Mouse (Mus musculus): ENCODE results near the gene Plekhm3. TPM values are rescaled to one million over a fixed set of nuclear protein-coding genes. Genes with fewer than 3 reads are reported as not detected.
"Not testable (repeated sequence)": the region's sequence is repeated elsewhere in the genome, so short reads cannot be mapped to it uniquely, and the experiment has no call there.

The Plekhm3 gene
- total RNA-seq (2014; fragmentation: Nextera tagmentation) (4.3 and 8.1 TPM in 2 replicates), total RNA-seq (2017) (1.8 and 5.6 TPM in 2 replicates)

DNA sequence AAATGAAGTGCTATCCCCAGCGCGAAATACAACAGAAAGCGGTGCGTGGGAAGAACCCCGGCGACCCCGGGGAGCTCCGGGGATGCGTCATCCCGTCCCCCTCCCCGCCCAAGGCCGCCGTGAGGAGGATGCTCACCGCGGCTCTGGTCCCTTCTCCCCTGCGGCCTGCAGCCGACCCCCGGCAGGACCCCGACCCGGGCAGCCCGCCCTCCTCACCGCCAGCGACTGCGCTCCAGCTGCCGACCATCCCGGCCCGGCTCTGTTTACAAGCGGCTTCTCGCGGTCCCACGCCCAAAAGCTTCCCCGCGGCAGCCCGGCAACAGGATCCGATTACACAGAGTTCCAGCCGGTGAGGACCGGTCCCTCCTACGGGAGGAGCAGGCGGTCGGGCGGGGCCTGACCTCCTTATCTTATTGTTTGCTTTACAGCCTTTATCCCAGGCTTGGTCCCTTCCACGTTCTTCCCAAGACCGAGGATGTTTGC is at the start of gene Plekhm3:
TSS of gene Plekhm3 (minus strand) at position 346 of the 483 bp plus-strand sequence.
- peak; percentile 99 for ATAC-seq (replicated peaks; ENCODE audit: low FRiP score, low TSS enrichment, poor library complexity, severe bottlenecking)

GRCm38 (mm10) chr1:65005575-65005974 is 49.0 kb upstream of the Plekhm3 start:
- ATAC-seq (replicated peaks; ENCODE audit: low FRiP score, low TSS enrichment, poor library complexity, severe bottlenecking), result no peak

DNA sequence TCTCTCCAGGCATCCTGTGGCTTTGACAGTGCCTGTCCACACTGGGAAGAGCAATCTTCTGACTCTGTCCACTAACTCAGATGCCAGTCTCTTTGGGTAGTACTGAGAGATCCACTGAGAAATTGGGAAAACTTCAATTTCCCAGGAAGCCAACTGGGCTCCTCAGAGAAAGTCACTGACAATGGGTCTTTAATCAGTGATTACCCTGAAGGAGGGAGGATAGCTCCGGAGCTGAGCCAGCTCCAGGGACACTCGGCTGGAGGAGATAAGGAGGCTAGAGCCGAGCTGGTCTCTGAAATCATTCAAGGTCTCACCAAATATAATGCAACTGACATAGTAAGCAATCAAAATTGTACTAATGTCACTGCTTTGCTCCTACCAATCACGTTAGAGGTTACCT is 47.9 kb upstream of the Plekhm3 start:
- no peak for ATAC-seq (replicated peaks; ENCODE audit: low FRiP score, low TSS enrichment, poor library complexity, severe bottlenecking)

DNA sequence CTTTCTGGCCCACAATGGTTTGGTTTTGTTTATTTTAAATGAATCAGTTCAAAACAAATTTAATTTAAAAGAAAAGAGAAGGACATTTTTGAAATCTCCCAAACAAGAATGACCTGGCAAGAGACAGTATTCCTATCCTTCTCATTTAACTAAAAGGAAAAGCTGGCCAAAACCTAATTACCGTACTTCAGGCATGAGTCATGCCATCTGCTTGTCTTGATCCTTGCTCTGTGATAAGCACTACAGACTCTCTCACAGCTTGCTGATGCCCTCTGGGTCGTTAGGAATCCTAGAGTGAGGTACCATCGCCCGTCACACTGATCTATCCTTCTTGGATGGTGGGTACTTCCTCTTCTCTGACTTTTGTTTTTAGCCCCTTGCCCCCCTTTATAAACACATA is 36.6 kb upstream of the Plekhm3 start:
- ATAC-seq (replicated peaks; ENCODE audit: low FRiP score, low TSS enrichment, poor library complexity, severe bottlenecking), result no peak

GRCm38 (mm10) chr1:64988176-64988575 is 31.6 kb upstream of the Plekhm3 start:
- no peak for ATAC-seq (replicated peaks; ENCODE audit: low FRiP score, low TSS enrichment, poor library complexity, severe bottlenecking)

DNA sequence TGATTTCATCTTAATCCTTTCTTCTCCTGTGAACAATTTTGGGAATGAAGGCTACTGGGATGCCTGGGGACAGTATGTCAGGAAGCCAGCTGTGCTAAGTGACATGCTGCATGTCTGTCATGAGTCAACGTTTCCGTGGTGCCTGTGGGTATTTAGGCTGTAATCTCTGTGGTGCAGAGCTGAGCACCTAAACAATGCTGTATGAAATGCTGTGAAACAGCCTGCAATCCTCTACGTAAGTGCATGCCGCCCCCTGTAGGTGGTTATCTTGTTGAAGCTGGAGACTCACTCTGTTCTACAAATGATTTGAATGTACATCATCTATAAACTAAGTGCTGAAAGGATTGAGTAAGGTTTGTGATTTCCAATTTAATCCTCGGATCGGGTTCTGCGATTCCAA is 29.5 kb upstream of the Plekhm3 start:
- peak; percentile 84 for ATAC-seq (replicated peaks; ENCODE audit: low FRiP score, low TSS enrichment, poor library complexity, severe bottlenecking)

GRCm38 (mm10) chr1:64983247-64983646 is 26.6 kb upstream of the Plekhm3 start:
- peak; percentile 79 for ATAC-seq (replicated peaks; ENCODE audit: low FRiP score, low TSS enrichment, poor library complexity, severe bottlenecking)

DNA sequence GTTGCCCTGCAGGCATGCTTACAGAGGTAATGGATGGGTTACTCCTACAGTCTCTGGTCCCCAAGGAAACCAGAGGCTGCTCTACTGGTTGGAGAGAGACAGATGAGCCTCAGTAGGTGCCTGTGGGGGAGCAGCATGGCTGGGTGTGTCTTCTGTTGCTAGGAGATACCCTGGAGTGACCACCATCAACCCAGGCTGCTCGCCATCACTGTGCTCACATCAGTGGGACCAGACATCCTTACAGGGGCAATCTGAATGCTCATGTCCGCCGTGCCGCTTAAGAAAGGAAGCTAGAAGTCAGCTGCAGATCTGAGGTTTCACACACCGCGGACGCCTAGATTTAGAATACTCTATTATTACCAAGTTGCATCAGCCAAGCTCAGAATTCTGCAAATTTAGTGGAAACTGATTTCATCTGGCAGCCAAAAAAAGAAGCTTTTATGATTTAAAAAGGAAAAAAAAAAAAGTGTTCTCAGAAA is 21.7 kb upstream of the Plekhm3 start:
- no peak for ATAC-seq (replicated peaks; ENCODE audit: low FRiP score, low TSS enrichment, poor library complexity, severe bottlenecking)

DNA sequence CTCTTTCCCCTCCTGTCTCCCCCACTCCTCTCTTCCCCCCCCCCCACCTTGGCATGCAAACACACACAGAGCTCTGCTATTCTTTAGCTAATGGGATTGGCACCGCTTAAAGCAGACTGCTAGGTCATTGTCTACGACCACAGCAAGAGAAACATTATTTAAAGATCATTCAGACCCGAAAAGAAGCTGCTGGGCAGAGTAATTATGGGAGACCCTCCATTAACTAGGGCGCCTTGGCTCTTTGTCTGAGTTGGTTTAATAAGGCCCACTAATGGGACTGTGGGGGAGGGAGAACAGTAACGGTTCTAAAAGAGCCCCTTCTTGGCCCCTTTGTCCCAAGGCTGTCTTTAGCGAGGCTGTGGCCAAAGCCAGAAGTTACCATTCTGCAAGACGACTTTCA is 18.7 kb upstream of the Plekhm3 start:
- no peak for ATAC-seq (replicated peaks; ENCODE audit: low FRiP score, low TSS enrichment, poor library complexity, severe bottlenecking)

GRCm38 (mm10) chr1:64970685-64971084 is 14.1 kb upstream of the Plekhm3 start:
- no peak for ATAC-seq (replicated peaks; ENCODE audit: low FRiP score, low TSS enrichment, poor library complexity, severe bottlenecking)

DNA sequence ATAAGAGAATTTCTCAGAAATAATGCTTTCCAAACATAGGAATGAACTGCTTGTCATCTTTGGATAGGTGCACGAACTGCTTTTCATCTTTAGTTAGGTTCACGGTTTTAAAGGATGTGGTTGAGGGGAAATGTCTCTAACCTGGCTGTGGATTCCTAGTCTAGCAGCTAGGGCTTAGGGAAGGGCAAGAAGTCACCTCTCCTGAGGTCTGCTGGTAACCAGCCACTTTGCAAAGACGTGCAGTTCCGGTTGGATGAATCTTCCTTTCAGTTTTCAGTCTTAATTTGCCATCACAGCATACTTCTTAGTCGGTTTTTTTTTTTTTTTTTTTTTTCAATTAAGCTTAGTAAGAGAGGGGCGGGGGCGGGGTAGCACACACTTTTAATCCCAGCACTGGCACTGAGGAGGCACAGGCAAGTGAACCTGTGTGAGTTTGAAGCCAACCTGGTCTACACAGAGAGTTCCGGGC is 431 bp upstream of the Plekhm3 start:
- ATAC-seq (replicated peaks; ENCODE audit: low FRiP score, low TSS enrichment, poor library complexity, severe bottlenecking), result peak; percentile 46

- not testable (repeated sequence) for ATAC-seq (replicated peaks; ENCODE audit: low FRiP score, low TSS enrichment, poor library complexity, severe bottlenecking)
These were observed 1.8 kb downstream of the Plekhm3 start for GRCm38 (mm10) chr1:64954786-64955185.

DNA sequence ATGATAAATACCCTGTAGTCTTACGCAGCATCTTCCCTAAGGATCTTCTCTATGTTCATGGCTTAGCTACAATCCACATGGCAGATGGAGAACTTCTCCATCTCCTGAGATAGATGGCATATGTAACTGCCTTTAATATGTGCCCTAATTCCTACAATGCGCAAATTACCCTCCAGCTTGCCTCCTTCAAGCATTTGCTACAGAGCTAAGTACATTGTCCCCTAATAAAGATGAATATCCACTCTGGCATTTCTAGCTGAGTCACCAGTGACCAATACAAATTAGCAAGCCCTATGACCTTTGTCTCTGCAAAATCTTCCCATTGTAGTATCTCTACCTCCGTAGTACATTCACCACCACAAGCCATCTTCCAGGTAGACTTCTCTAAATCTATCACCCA is 6.4 kb downstream of the Plekhm3 start:
- no peak for ATAC-seq (replicated peaks; ENCODE audit: low FRiP score, low TSS enrichment, poor library complexity, severe bottlenecking)

DNA sequence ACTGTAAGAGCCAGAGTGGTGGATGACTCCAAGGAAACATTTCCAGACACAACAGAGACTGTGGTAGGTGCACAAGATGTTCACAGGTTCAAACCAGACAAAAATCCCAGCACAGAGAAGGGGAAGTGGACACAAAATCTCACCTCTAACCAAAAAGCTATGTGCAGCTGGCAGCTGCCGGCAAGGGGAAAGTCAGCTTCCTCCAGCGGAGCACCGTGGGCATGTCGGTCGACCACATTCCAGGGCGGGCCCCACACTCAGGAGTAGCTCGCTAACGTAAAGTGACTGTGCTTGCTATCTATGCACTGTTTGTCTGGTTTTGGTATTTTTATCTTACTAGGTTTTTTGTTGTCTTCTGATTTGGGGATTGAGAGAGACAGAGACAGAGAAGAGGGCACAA is 7.2 kb downstream of the Plekhm3 start:
- peak; percentile 94 for ATAC-seq (replicated peaks; ENCODE audit: low FRiP score, low TSS enrichment, poor library complexity, severe bottlenecking)

DNA sequence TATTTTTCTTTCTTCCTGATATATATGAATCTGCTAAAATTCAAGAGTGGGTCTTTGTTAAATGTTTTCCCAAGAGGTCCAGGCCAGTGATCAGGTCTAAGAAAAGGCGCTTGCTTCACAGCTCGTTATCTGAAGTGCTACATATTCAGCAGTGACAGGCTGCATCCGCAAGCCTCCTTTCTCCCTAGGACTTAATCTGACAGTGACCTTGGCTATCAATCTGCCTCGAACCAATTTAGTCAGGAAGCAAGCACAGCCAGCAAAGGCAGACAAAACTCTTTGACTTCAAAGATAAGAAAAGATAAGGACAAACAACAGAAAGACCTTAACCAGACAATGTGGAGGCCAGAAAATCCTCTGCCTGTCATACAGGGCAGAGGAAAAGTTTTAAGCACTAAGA is 10.5 kb downstream of the Plekhm3 start:
- ATAC-seq (replicated peaks; ENCODE audit: low FRiP score, low TSS enrichment, poor library complexity, severe bottlenecking), result no peak

DNA sequence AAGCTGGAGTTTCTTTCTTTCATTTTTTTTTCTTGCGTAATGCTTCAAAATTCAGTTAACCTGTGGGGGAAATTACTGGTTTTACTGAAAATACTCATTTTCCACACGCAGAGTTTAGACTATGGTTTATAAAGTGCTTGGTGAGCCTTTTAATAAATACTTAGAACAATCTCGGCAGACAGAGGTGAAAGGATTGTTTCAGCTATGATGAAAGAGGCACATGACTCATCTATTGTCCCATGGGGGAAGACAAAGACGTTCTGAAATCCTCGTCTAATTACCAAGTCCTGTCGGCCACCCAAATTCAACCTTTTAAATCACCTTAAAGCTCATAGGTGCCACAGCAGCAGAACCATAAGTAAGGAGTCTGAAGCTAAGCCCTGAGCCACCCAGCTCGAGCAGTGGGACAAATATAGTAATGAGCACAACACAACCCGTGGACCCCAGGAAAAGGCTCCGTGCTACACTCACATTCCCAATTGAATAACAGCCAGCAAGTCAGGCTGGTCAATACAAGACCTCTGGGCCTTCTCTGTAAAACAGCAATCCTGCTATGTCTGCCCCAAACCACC is 11.3 kb downstream of the Plekhm3 start:
- no peak for ATAC-seq (replicated peaks; ENCODE audit: low FRiP score, low TSS enrichment, poor library complexity, severe bottlenecking)

DNA sequence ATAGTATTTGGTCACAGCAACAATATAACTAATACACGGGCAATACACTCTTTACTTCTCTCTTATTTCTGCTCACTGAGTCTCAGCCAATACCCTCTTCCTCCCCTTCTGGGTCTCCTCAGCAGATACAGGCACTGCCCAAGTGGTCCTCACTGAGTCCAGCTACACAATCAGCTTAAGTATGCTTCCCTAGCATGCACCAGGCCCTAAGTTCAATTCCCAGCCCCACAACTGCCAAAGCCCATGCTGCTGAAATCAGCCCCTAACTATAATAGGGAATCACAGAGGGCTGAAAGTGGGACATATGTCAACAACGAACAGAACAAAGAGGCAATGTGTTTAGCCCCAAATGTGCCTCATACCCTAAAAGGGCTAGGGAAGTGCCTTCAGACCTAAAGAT is 11.9 kb downstream of the Plekhm3 start:
- ATAC-seq (replicated peaks; ENCODE audit: low FRiP score, low TSS enrichment, poor library complexity, severe bottlenecking), result no peak

DNA sequence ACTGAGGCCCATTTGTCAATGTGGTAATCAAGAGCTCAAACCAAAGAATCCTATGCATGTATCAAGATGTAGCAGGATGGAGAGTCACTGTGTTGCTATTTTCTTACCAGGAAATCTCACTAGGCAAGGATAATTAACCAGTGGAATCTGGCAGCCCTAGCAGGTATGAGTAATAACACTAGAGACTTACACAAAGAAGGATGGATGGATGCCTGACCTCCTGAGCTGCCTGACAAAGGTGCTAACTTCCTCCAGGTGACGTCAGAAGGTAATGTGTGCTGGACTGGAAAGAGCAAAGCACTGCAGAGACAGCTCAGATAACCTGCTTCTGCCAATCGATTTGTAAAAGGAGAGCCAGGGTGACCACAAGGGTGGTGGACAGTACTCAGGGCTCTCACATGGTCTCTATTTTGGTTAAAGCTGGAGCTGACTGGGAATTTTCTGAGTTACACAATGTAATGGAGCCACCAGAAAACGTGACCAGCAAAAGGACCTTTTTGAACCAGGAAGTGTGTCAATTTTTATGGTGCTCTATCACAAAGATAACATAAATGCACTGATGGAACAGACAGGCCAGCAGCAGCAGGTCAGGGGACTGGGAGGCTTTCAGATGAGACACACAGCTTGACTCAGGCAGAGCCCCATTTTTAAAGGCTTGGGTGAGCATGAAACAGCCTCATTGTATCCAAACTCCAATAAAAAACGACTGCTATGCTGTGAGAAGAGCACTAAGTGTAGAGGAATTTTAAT is 14.4 kb downstream of the Plekhm3 start:
- no peak for ATAC-seq (replicated peaks; ENCODE audit: low FRiP score, low TSS enrichment, poor library complexity, severe bottlenecking)

- ATAC-seq (replicated peaks; ENCODE audit: low FRiP score, low TSS enrichment, poor library complexity, severe bottlenecking), result no peak
These were observed 17.7 kb downstream of the Plekhm3 start for GRCm38 (mm10) chr1:64938907-64939306.

DNA sequence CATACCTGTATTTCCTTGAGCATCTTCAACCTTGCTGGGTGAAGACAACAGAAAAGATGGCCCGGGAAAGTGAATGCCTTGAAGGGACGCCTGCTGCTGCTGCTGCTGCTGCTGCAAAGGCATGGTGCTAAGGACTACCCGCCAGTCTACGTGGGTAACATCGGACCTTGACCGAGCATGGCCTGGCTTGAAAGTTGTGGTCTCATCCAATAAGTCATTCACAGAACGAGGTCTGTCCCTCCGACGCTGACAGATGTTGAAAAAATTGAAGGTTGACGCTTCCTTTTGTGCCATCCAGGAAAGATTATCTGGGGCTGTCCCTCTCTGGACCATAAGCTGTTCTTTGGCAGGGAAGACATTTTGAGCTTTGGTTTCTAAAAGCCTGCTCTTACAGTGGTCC is 18.9 kb downstream of the Plekhm3 start:
- ATAC-seq (replicated peaks; ENCODE audit: low FRiP score, low TSS enrichment, poor library complexity, severe bottlenecking), result no peak

DNA sequence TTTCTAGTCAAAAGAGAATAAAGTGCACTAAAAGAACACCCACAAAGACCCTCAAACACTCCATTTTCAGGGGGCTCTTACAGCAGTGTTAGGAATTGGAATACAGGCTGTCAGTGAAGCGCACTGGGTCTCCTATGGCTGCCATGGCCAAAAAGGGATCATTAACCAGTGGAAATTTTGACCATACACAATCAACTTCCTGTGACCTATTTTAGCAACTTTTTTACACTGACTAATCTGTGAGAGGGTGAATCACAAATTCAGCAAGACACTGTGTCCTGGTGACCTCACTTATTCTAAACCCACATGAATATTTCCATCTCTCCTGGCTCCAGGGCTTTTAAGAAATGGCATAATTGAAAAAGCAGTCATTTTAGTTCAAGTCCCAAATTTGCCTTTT is 23.7 kb downstream of the Plekhm3 start:
- ATAC-seq (replicated peaks; ENCODE audit: low FRiP score, low TSS enrichment, poor library complexity, severe bottlenecking), result no peak
